Mouse (Mus musculus) MEL (cell line): Measurements from ENCODE around the gene Nt5dc3. TPM values are rescaled to one million over a fixed set of nuclear protein-coding genes. Genes with fewer than 3 reads are reported as not detected.
A peak's percentile ranks its signal among the peaks of the same experiment; 100 is the strongest.

Source experiments
- DNase-seq: peaks from one replicate; pipeline ENCODE4 v3.0.0; 2011; ENCODE audit warnings: low read depth, low spot score
- H3K27ac ChIP-seq: 2 replicates; pipeline ENCODE4 v1.5.1; 2012; ENCODE audit warnings: low read depth, mild to moderate bottlenecking, control low read depth, low read length, moderate library complexity; ENCODE audit not compliant: control insufficient read depth
- H3K27me3 ChIP-seq, 2 experiments: fragments of 150-350 bp in 1 of 2; sonication (generic) in 1 of 2; 2 replicates each; pipeline ENCODE4 v1.6.1; 2012; ENCODE audit warnings: low read length in 2 of 2, mild to moderate bottlenecking in 2 of 2, improper control_type of control experiment in 1 of 2, moderate library complexity in 1 of 2; ENCODE audit not compliant: insufficient read depth in 2 of 2, control insufficient read depth in 1 of 2
- H3K36me3 ChIP-seq, 2 experiments: 2 replicates each; pipeline ENCODE4 v1.6.1; 2012 to 2014; ENCODE audit warnings: low read length in 2 of 2, improper control_type of control experiment in 1 of 2, inconsistent platforms in 1 of 2, mild to moderate bottlenecking in 1 of 2; ENCODE audit not compliant: insufficient read depth in 2 of 2, control insufficient read depth in 1 of 2
- H3K4me1 ChIP-seq, 2 experiments: fragments of 150-350 bp in 1 of 2; sonication (generic) in 1 of 2; 2 replicates each; pipeline ENCODE4 v1.6.1; 2012; ENCODE audit warnings: low read length in 2 of 2, improper control_type of control experiment in 1 of 2, mild to moderate bottlenecking in 1 of 2; ENCODE audit not compliant: insufficient read depth in 2 of 2, control insufficient read depth in 1 of 2
- H3K4me3 ChIP-seq, 2 experiments: fragments of 150-350 bp in 1 of 2; sonication (generic) in 1 of 2; 2 replicates each; pipeline ENCODE4 v1.5.1; 2012; ENCODE audit warnings: low read depth in 2 of 2, low read length in 2 of 2, mild to moderate bottlenecking in 2 of 2, moderate library complexity in 2 of 2, control low read depth in 1 of 2, improper control_type of control experiment in 1 of 2; ENCODE audit not compliant: control insufficient read depth in 1 of 2, insufficient read depth in 1 of 2
- H3K79me2 ChIP-seq: 2 replicates; pipeline ENCODE4 v1.6.1; 2012; ENCODE audit warnings: mild to moderate bottlenecking, low read length, moderate library complexity; ENCODE audit not compliant: control insufficient read depth, poor library complexity, insufficient read depth
- H3K9ac ChIP-seq: 2 replicates; pipeline ENCODE4 v1.6.1; 2012; ENCODE audit warnings: low read depth, mild to moderate bottlenecking, control low read depth, low read length, moderate library complexity; ENCODE audit not compliant: control insufficient read depth, poor library complexity, severe bottlenecking
- H3K9me3 ChIP-seq: fragments of 150-350 bp; sonication (generic); replicated peaks from 2 replicates; pipeline ENCODE4 v1.6.1; 2012; ENCODE audit warnings: mild to moderate bottlenecking, low read length, improper control_type of control experiment, moderate library complexity; ENCODE audit not compliant: insufficient read depth
- BHLHE40 ChIP-seq: IDR thresholded peaks from 2 replicates; pipeline ENCODE4 v1.6.1; 2012; ENCODE audit warnings: low read depth, mild to moderate bottlenecking, inconsistent platforms, low read length, improper control_type of control experiment, borderline replicate concordance
- CHD1 ChIP-seq: IDR thresholded peaks from 2 replicates; pipeline ENCODE4 v1.6.1; 2012; ENCODE audit warnings: low read depth, mild to moderate bottlenecking, inconsistent platforms, low read length, improper control_type of control experiment
- CHD2 ChIP-seq: IDR thresholded peaks from 2 replicates; pipeline ENCODE4 v1.6.1; 2011; ENCODE audit warnings: low read length, improper control_type of control experiment
- CTCF ChIP-seq, 3 experiments: IDR thresholded peaks in 2 of 3; conservative IDR thresholded peaks in 1 of 3; 2 replicates each; pipeline ENCODE4 v1.5.1; 2011 to 2012; ENCODE audit warnings: low read length in 3 of 3, low read depth in 2 of 3, mild to moderate bottlenecking in 2 of 3, improper control_type of control experiment in 1 of 3, inconsistent platforms in 1 of 3, mixed read lengths in 1 of 3, moderate library complexity in 1 of 3; ENCODE audit not compliant: control insufficient read depth in 1 of 3, insufficient read depth in 1 of 3, poor library complexity in 1 of 3, severe bottlenecking in 1 of 3
- E2F4 ChIP-seq: IDR thresholded peaks from 2 replicates; pipeline ENCODE4 v1.6.1; 2011; ENCODE audit warnings: low read depth, low read length, improper control_type of control experiment, borderline replicate concordance
- ELF1 ChIP-seq: IDR thresholded peaks from 2 replicates; pipeline ENCODE4 v1.6.1; 2014; ENCODE audit warnings: low read depth, mild to moderate bottlenecking, inconsistent platforms, low read length, improper control_type of control experiment, moderate library complexity
- EP300 ChIP-seq, 2 experiments: IDR thresholded peaks; 2 replicates each; pipeline ENCODE4 v1.6.1; 2011; ENCODE audit warnings: improper control_type of control experiment in 2 of 2, low read length in 2 of 2, low read depth in 1 of 2, mild to moderate bottlenecking in 1 of 2
- ETS1 ChIP-seq: IDR thresholded peaks from 2 replicates; pipeline ENCODE4 v1.6.1; 2012; ENCODE audit warnings: low read depth, mild to moderate bottlenecking, inconsistent platforms, low read length, improper control_type of control experiment, moderate library complexity
- GABPA ChIP-seq: IDR thresholded peaks from 2 replicates; pipeline ENCODE4 v1.6.1; 2012; ENCODE audit warnings: low read depth, mild to moderate bottlenecking, inconsistent platforms, low read length, improper control_type of control experiment, moderate library complexity
- GATA1 ChIP-seq: IDR thresholded peaks from 2 replicates; pipeline ENCODE4 v1.6.1; 2011; ENCODE audit warnings: low read depth, low read length, improper control_type of control experiment
- HCFC1 ChIP-seq: IDR thresholded peaks from 2 replicates; pipeline ENCODE4 v1.6.1; 2012; ENCODE audit warnings: low read depth, mild to moderate bottlenecking, inconsistent platforms, low read length, improper control_type of control experiment, moderate library complexity
- KAT2A ChIP-seq: conservative IDR thresholded peaks from 2 replicates; pipeline ENCODE4 v1.6.1; 2012; ENCODE audit warnings: low read depth, low read length, improper control_type of control experiment, inconsistent platforms
- MAFK ChIP-seq: IDR thresholded peaks from 2 replicates; pipeline ENCODE4 v1.6.1; 2011; ENCODE audit warnings: low read depth, mild to moderate bottlenecking, low read length, improper control_type of control experiment, borderline replicate concordance
- MAX ChIP-seq: IDR thresholded peaks from 2 replicates; pipeline ENCODE4 v1.6.1; 2011; ENCODE audit warnings: low read length, improper control_type of control experiment
- MAZ ChIP-seq: IDR thresholded peaks from 2 replicates; pipeline ENCODE4 v1.6.1; 2012; ENCODE audit warnings: low read depth, mild to moderate bottlenecking, inconsistent platforms, low read length, improper control_type of control experiment
- MEF2A ChIP-seq: IDR thresholded peaks from 2 replicates; pipeline ENCODE4 v1.6.1; 2014; ENCODE audit warnings: low read depth, mild to moderate bottlenecking, inconsistent platforms, low read length, improper control_type of control experiment; ENCODE audit not compliant: poor library complexity, insufficient replicate concordance, severe bottlenecking; ENCODE audit errors: extremely low read depth
- MXI1 ChIP-seq: IDR thresholded peaks from 2 replicates; pipeline ENCODE4 v1.6.1; 2011; ENCODE audit warnings: mild to moderate bottlenecking, low read depth, low read length, improper control_type of control experiment
- MYB ChIP-seq: IDR thresholded peaks from 2 replicates; pipeline ENCODE4 v1.6.1; 2011; ENCODE audit warnings: mild to moderate bottlenecking, low read depth, low read length, improper control_type of control experiment
- MYC ChIP-seq: IDR thresholded peaks from 2 replicates; pipeline ENCODE4 v1.6.1; 2011; ENCODE audit warnings: low read depth, mild to moderate bottlenecking, low read length, improper control_type of control experiment, moderate library complexity
- NELFE ChIP-seq: IDR thresholded peaks from 2 replicates; pipeline ENCODE4 v1.6.1; 2011; ENCODE audit warnings: low read depth, low read length, improper control_type of control experiment
- NRF1 ChIP-seq: IDR thresholded peaks from 2 replicates; pipeline ENCODE4 v1.6.1; 2014; ENCODE audit warnings: low read depth, mild to moderate bottlenecking, inconsistent platforms, low read length, improper control_type of control experiment, moderate library complexity; ENCODE audit not compliant: poor library complexity, insufficient read depth, severe bottlenecking
- POLR2A ChIP-seq, 2 experiments: IDR thresholded peaks; 2 replicates each; pipeline ENCODE4 v1.6.1; 2011 to 2012; ENCODE audit warnings: low read length in 2 of 2, mild to moderate bottlenecking in 2 of 2, control low read depth in 1 of 2, improper control_type of control experiment in 1 of 2, low read depth in 1 of 2, moderate library complexity in 1 of 2; ENCODE audit not compliant: control insufficient read depth in 1 of 2, insufficient read depth in 1 of 2, poor library complexity in 1 of 2
- POLR2AphosphoS2 ChIP-seq: IDR thresholded peaks from 2 replicates; pipeline ENCODE4 v1.6.1; 2011; ENCODE audit warnings: low read length, improper control_type of control experiment
- POLR2AphosphoS5 ChIP-seq: IDR thresholded peaks from 2 replicates; pipeline ENCODE4 v1.6.1; 2012; ENCODE audit warnings: low read depth, borderline replicate concordance, mild to moderate bottlenecking, inconsistent platforms, low read length, moderate library complexity, mixed read lengths
- RAD21 ChIP-seq: IDR thresholded peaks from 2 replicates; pipeline ENCODE4 v1.6.1; 2011; ENCODE audit warnings: mild to moderate bottlenecking, low read depth, low read length, improper control_type of control experiment
- RCOR1 ChIP-seq: IDR thresholded peaks from 2 replicates; pipeline ENCODE4 v1.6.1; 2012; ENCODE audit warnings: low read depth, mild to moderate bottlenecking, inconsistent platforms, low read length, improper control_type of control experiment
- SMC3 ChIP-seq: IDR thresholded peaks from 2 replicates; pipeline ENCODE4 v1.6.1; 2011; ENCODE audit warnings: low read depth, low read length, improper control_type of control experiment
- TAL1 ChIP-seq: IDR thresholded peaks from 2 replicates; pipeline ENCODE4 v1.6.1; 2012; ENCODE audit warnings: mild to moderate bottlenecking, inconsistent platforms, low read length, moderate library complexity, mixed read lengths
- TBP ChIP-seq: IDR thresholded peaks from 2 replicates; pipeline ENCODE4 v1.8.0; 2011; ENCODE audit warnings: low read depth, low read length, improper control_type of control experiment
- TCF12 ChIP-seq: IDR thresholded peaks from 2 replicates; pipeline ENCODE4 v1.6.1; 2014; ENCODE audit warnings: low read depth, mild to moderate bottlenecking, inconsistent platforms, low read length, improper control_type of control experiment, moderate library complexity
- UBTF ChIP-seq: IDR thresholded peaks from 2 replicates; pipeline ENCODE4 v1.6.1; 2012; ENCODE audit warnings: low read depth, mild to moderate bottlenecking, inconsistent platforms, low read length, improper control_type of control experiment, moderate library complexity, borderline replicate concordance; ENCODE audit not compliant: insufficient read depth
- USF1 ChIP-seq: IDR thresholded peaks from 2 replicates; pipeline ENCODE4 v1.6.1; 2014; ENCODE audit warnings: low read depth, mild to moderate bottlenecking, inconsistent platforms, low read length, improper control_type of control experiment, moderate library complexity
- USF2 ChIP-seq, 2 experiments: IDR thresholded peaks; 2 replicates each; pipeline ENCODE4 v1.6.1; 2011 to 2012; ENCODE audit warnings: improper control_type of control experiment in 2 of 2, low read length in 2 of 2, borderline replicate concordance in 1 of 2, inconsistent platforms in 1 of 2, low read depth in 1 of 2, mild to moderate bottlenecking in 1 of 2; ENCODE audit not compliant: insufficient read depth in 1 of 2
- ZC3H11A ChIP-seq: IDR thresholded peaks from 2 replicates; pipeline ENCODE4 v1.6.1; 2012; ENCODE audit warnings: low read depth, mild to moderate bottlenecking, inconsistent platforms, low read length, improper control_type of control experiment
- ZKSCAN1 ChIP-seq: IDR thresholded peaks from 2 replicates; pipeline ENCODE4 v1.6.1; 2012; ENCODE audit warnings: low read depth, mild to moderate bottlenecking, inconsistent platforms, low read length, improper control_type of control experiment, moderate library complexity
- ZMIZ1 ChIP-seq: IDR thresholded peaks from 2 replicates; pipeline ENCODE4 v1.6.1; 2012; ENCODE audit warnings: low read depth, mild to moderate bottlenecking, inconsistent platforms, low read length, improper control_type of control experiment, moderate library complexity
- ZNF384 ChIP-seq: IDR thresholded peaks from 2 replicates; pipeline ENCODE4 v1.6.1; 2012; ENCODE audit warnings: low read depth, mild to moderate bottlenecking, inconsistent platforms, low read length, improper control_type of control experiment
- polyA plus RNA-seq, 2 experiments: library from polyadenylated mRNA; stranded (reverse) in 1 of 2; unstranded in 1 of 2; fragments of >175 nt in 1 of 2; fragments of >200 nt in 1 of 2; gene quantifications; 2 replicates each; pipeline versions ENCODE4 v1.2.1 to v1.2.4; 2012; ENCODE audit warnings: low replicate concordance in 2 of 2, low read depth in 1 of 2; ENCODE audit not compliant: insufficient read length in 2 of 2, insufficient read depth in 1 of 2, missing spikeins in 1 of 2
- total RNA-seq: library from RNA; depleted of rRNA; stranded (reverse); fragments of 300-350 nt; gene quantifications from 2 replicates; pipeline ENCODE4 v1.2.3, GENCODE M21; 2012

The Nt5dc3 gene
- total and polyA plus RNA-seq, 3 experiments, result 9.7 to 15.6 TPM; not detected in 1

- peak overlapping the region in 1 of 2 experiments; percentile 9; a peak in 1 of 4 replicates for H3K4me3 ChIP-seq
- no peaks in the 10 kb centered on the region for H3K27me3 ChIP-seq
- peak overlapping the region; percentile 24; the same call in 1 of the 2 replicates for H3K27ac ChIP-seq
- peaks cover 0 to 16% of the 10 kb centered on the region in 2 experiments; a peak in 2 of 4 replicates for H3K36me3 ChIP-seq
- H3K4me1 ChIP-seq, result peaks cover 11 to 17% of the 10 kb centered on the region in 2 experiments
- H3K9me3 ChIP-seq, result no peaks in the 10 kb centered on the region
- peak; percentile 89 for DNase-seq
- no peaks in the 10 kb centered on the region for H3K79me2 ChIP-seq
- no peak overlapping the region for H3K9ac ChIP-seq
- TF ChIP-seq ZC3H11A, result no peak
- TF ChIP-seq E2F4, result no peak
- TF ChIP-seq NRF1, result no peak
- no peak for TF ChIP-seq RAD21
- peak; percentile 59; the same call in 1 of the 2 replicates for TF ChIP-seq MAX
- no peak for TF ChIP-seq CTCF (IDR thresholded peaks at IDR 0.05 in 2 of 3, conservative IDR thresholded peaks at IDR 0.05 in 1 of 3; ENCODE audit: control insufficient read depth in 1 of 3, insufficient read depth in 1 of 3, low read depth in 2 of 3, low read length in 3 of 3, poor library complexity in 1 of 3, severe bottlenecking in 1 of 3)
- no peak for TF ChIP-seq MAFK
- TF ChIP-seq MEF2A, result no peak
- no peak for TF ChIP-seq SMC3
- peak; percentile 44; the same call in 1 of the 2 replicates for TF ChIP-seq USF1
- TF ChIP-seq KAT2A, result no peak
- TF ChIP-seq GABPA, result no peak
- TF ChIP-seq TCF12, result peak; percentile 72
- no peak for TF ChIP-seq POLR2AphosphoS5
- TF ChIP-seq MYC, result peak; percentile 57; the same call in 1 of the 2 replicates
- TF ChIP-seq CHD1, result no peak
- no peak for TF ChIP-seq ZNF384
- peak; percentile 71 for TF ChIP-seq RCOR1
- no peak for TF ChIP-seq ZMIZ1
- TF ChIP-seq POLR2AphosphoS2, result no peak
- no peak for TF ChIP-seq MAZ
- peak; percentile 78 to 83 for TF ChIP-seq EP300 (IDR thresholded peaks at IDR 0.05; ENCODE audit: low read depth in 1 of 2, low read length in 2 of 2)
- TF ChIP-seq TBP, result no peak; the same call in 1 of the 2 replicates
- no peak for TF ChIP-seq MYB
- TF ChIP-seq POLR2A (IDR thresholded peaks at IDR 0.05; ENCODE audit: control insufficient read depth in 1 of 2, insufficient read depth in 1 of 2, low read depth in 1 of 2, low read length in 2 of 2, poor library complexity in 1 of 2), result no peak
- TF ChIP-seq USF2 (IDR thresholded peaks at IDR 0.05; ENCODE audit: borderline replicate concordance in 1 of 2, insufficient read depth in 1 of 2, low read depth in 1 of 2, low read length in 2 of 2), result no peak
- peak; percentile 97 for TF ChIP-seq ETS1
- TF ChIP-seq BHLHE40, result no peak
- no peak for TF ChIP-seq HCFC1
- TF ChIP-seq ELF1, result 0 out of 2 replicates have a peak, but pooled peaks have one; percentile 3
- TF ChIP-seq ZKSCAN1, result no peak
- TF ChIP-seq GATA1, result peak; percentile 48
- TF ChIP-seq CHD2, result no peak
- peak; percentile 31; the same call in 1 of the 2 replicates for TF ChIP-seq MXI1
- no peak for TF ChIP-seq NELFE
- peak; percentile 70 for TF ChIP-seq TAL1
- TF ChIP-seq UBTF, result no peak
Observed at GRCm38 (mm10) chr10:86772231-86772631, 6.6 kb upstream of the Nt5dc3 start.
